ENCODE assay signal across 7 mouse cellular contexts in the genomic region with DNA sequence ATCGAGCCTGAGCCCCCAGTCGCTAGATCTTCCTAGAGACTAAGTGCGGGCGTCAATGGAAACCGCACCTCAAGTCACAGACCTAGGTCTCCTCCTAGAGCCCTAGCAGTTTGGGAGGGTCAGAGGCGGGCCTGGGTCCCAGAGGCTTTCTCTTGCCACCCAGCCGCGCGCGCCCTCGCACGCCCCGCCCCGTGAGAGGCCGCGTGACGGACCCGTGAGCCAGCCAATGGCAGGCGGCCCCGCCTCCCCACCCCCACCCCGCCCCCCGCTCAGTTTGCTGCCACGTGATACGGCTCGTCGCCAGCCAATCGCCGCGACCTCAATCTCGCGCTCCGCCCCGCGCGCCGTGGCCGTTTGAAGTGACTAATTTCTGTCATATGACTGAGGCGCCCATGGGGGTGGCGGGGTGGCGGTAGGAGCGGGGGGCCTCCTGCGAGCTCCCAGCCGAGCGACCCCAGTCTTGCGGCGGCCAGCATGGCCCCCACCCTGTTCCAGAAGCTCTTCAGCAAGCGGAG. TPM values are rescaled to one million over a fixed set of nuclear protein-coding genes. Genes with fewer than 3 reads are reported as not detected.
DNase-seq lines count a peak whose midpoint lies in the region; ATAC-seq and TF ChIP-seq lines count a peak whose summit lies in the region.

Fnip1 (plus strand) TSS at position 377 of the 515 bp plus-strand sequence.

- no peak for TF ChIP-seq CTCF in intestine, postnatal 0 days (IDR thresholded peaks at IDR 0.05; ENCODE audit: low read depth)
- no peak for TF ChIP-seq CTCF in small intestine, adult 2 months (IDR thresholded peaks at IDR 0.05; ENCODE audit: extremely low read depth, insufficient read length, insufficient replicate concordance, low read depth, low read length)

- no peaks in the 10 kb centered on the region for H3K9me3 ChIP-seq in intestine, postnatal 0 days (ENCODE audit: control insufficient read depth)
- no peaks in the 10 kb centered on the region for H3K9me3 ChIP-seq in midbrain, embryonic 12.5 days

- ATAC-seq in intestine, postnatal 0 days, result peak; percentile 96
- peak; percentile 98 for ATAC-seq in midbrain, embryonic 12.5 days (ENCODE audit: low FRiP score, low read depth)

- H3K27ac ChIP-seq in intestine, postnatal 0 days (ENCODE audit: low read depth, low read length), result peak within 1 kb of the TSS; percentile 79
- peak within 1 kb of the TSS; percentile 76 for H3K27ac ChIP-seq in midbrain, embryonic 12.5 days (replicated peaks)
- H3K27ac ChIP-seq in small intestine, adult 2 months (ENCODE audit: insufficient read depth, low read depth, low read length), result peak within 1 kb of the TSS; percentile 66

- WGBS in intestine, postnatal 0 days, result under 1% methylated on average over 45 of the region's 47 CpGs
- WGBS in midbrain, embryonic 12.5 days, result under 1% methylated on average over 42 of the region's 47 CpGs
- WGBS in small intestine, adult 2 months, result 1% methylated on average over 42 of the region's 47 CpGs

- no peaks in the 10 kb centered on the region for H3K27me3 ChIP-seq in intestine, postnatal 0 days (replicated peaks; ENCODE audit: control insufficient read depth, insufficient read depth, low read length)
- H3K27me3 ChIP-seq in midbrain, embryonic 12.5 days, result no peaks in the 10 kb centered on the region; the same call in 1 of the 2 replicates
- no peaks in the 10 kb centered on the region for H3K27me3 ChIP-seq in small intestine, adult 2 months (ENCODE audit: control insufficient read depth, insufficient read depth, low read length)

- H3K4me3 ChIP-seq in intestine, postnatal 0 days (ENCODE audit: low read depth, low read length), result peak within 1 kb of the TSS; percentile 93
- H3K4me3 ChIP-seq in midbrain, embryonic 12.5 days, result peak within 1 kb of the TSS; percentile 70
- peak within 1 kb of the TSS; percentile 96 for H3K4me3 ChIP-seq in small intestine, adult 2 months (ENCODE audit: low read depth, low read length)

- peak within 1 kb of the TSS; percentile 92 for H3K9ac ChIP-seq in intestine, postnatal 0 days (ENCODE audit: low read depth, low read length)
- H3K9ac ChIP-seq in midbrain, embryonic 12.5 days (replicated peaks), result peak within 1 kb of the TSS; percentile 86

- H3K4me2 ChIP-seq in intestine, postnatal 0 days (replicated peaks; ENCODE audit: low read depth), result peak within 1 kb of the TSS; percentile 73
- H3K4me2 ChIP-seq in midbrain, embryonic 12.5 days (replicated peaks), result peak within 1 kb of the TSS; percentile 76

- peak; percentile 61; the same call in 1 of the 2 replicates for TF ChIP-seq POLR2A in small intestine, adult 2 months (IDR thresholded peaks at IDR 0.05; ENCODE audit: low read depth, low read length)

- H3K36me3 ChIP-seq in intestine, postnatal 0 days (ENCODE audit: control insufficient read depth, insufficient read depth), result no peaks in the 10 kb centered on the region
- no peaks in the 10 kb centered on the region for H3K36me3 ChIP-seq in midbrain, embryonic 12.5 days
- no peaks in the 10 kb centered on the region for H3K36me3 ChIP-seq in small intestine, adult 2 months (ENCODE audit: control insufficient read depth, insufficient read depth, low read length)

- peak; percentile 91 for DNase-seq in adrenal gland, adult 8-10 months
- peak; percentile 97 for DNase-seq in embryo, embryonic 9.5 days (ENCODE audit: extremely low spot score)
- peak; percentile 94 to 97 for DNase-seq in gastrocnemius, postnatal 4 days (ENCODE audit: low spot score in 2 of 2)
- DNase-seq in left cerebral cortex, postnatal 4 days, result peak; percentile 97

- no peaks in the 10 kb centered on the region for H3K4me1 ChIP-seq in intestine, postnatal 0 days (replicated peaks; ENCODE audit: control insufficient read depth, insufficient read depth, low read length)
- H3K4me1 ChIP-seq in midbrain, embryonic 12.5 days, result peaks cover 18% of the 10 kb centered on the region
- peaks cover 2% of the 10 kb centered on the region; the same call in 1 of the 2 replicates for H3K4me1 ChIP-seq in small intestine, adult 2 months (ENCODE audit: control insufficient read depth, insufficient read depth, insufficient read length, low read length)

- intact Hi-C loops in left cerebral cortex, postnatal 4 days (cut with DNase I), result no loop called here

RNA-seq across cellular contexts. Expression of gene Fnip1, which starts in this region (rescaled TPM):
- 10 to 100 TPM; 26.4 to 34.7 (median 30.6) TPM for total RNA-seq in adrenal gland, adult 8-10 months (2022)
- total RNA-seq in gastrocnemius, postnatal 4 days (2021), result 10 to 100 TPM; 20.1 to 23.0 TPM
- polyA plus RNA-seq in intestine, postnatal 0 days (2015; fragmentation: Nextera tagmentation; extraction: Ambion mirVana), result 5.7 and 6.0 TPM in 2 replicates
- 10 to 100 TPM; 19.2 to 19.5 TPM for total RNA-seq in left cerebral cortex, postnatal 4 days (2021)
- polyA plus RNA-seq in midbrain, embryonic 12.5 days (2016; fragmentation: Nextera tagmentation; extraction: Ambion mirVana), result 13.3 and 14.0 TPM in 2 replicates
- polyA plus RNA-seq in small intestine, adult 2 months (2012; rRNA removed), result 0.74 and 1.9 TPM in 2 replicates

Comparison
In these comparisons a context has a peak if more than half of its experiments do, and no peak if none do; other contexts are left out.
1. Peak in every context shown above with its lines: DNase-seq, ATAC-seq, H3K4me3 ChIP-seq and H3K27ac ChIP-seq.